Mouse (Mus musculus): Measurements from ENCODE around the gene Gcnt2. TPM values are rescaled to one million over a fixed set of nuclear protein-coding genes. Genes with fewer than 3 reads are reported as not detected.

Gene Gcnt2
- polyA plus RNA-seq, 2 experiments = 0.51 to 1.2 TPM

- DNase-seq (ENCODE audit: low read depth in 3 of 3, low spot score in 3 of 3) (no peak), ATAC-seq (ENCODE audit: insufficient read depth) (no peak)
- H3K36me3 ChIP-seq (replicated peaks; ENCODE audit: control insufficient read depth, insufficient read depth, low read depth) = peaks cover 93% of the 10 kb centered on the region
Observed at GRCm38 (mm10) chr13:41008946-41009345, 149.4 kb downstream of the Gcnt2 start.

More at GRCm38 (mm10) chr13:41008946-41009345, 149.4 kb downstream of the Gcnt2 start:
- TF ChIP-seq CTCF (IDR thresholded peaks at IDR 0.05; ENCODE audit: low read depth) (peak; percentile 47), EP300 (IDR thresholded peaks at IDR 0.05; ENCODE audit: low read depth) (no peak)
- no peak overlapping the region for H3K9ac ChIP-seq (replicated peaks)
- peaks cover 0 to 7% of the 10 kb centered on the region in 2 experiments; a peak in 2 of 4 replicates for H3K4me1 ChIP-seq (replicated peaks; ENCODE audit: control insufficient read depth in 2 of 2, insufficient read depth in 2 of 2, low read length in 1 of 2)
- 82% methylated on average over 8 of the region's 8 CpGs for WGBS (ENCODE audit: insufficient replicate concordance)
- H3K27ac ChIP-seq = no peak overlapping the region
- H3K4me2 ChIP-seq (ENCODE audit: low read depth) = no peak overlapping the region
- no peaks in the 10 kb centered on the region for H3K9me3 ChIP-seq (ENCODE audit: control insufficient read depth, low read length)
- no peaks in the 10 kb centered on the region for H3K27me3 ChIP-seq (ENCODE audit: control insufficient read depth, insufficient read depth, low read length)
- H3K4me3 ChIP-seq (ENCODE audit: insufficient read depth in 1 of 2, low read depth in 2 of 2, low read length in 2 of 2) = no peak overlapping the region

Small RNAs within 50 kb of the gene (microRNA-seq; reads per million reads assigned to microRNA genes)
- gene Mir5124a = not detected

Other genes starting within 250 kb of the Gcnt2 start
- 0.02 and 0.04 TPM in 2 replicates for gene Tfap2a, start 121.4 kb upstream of the Gcnt2 start, polyA plus RNA-seq (2012; rRNA removed)
- gene Tfap2a, start 121.4 kb upstream of the Gcnt2 start, polyA plus RNA-seq (2014; fragmentation: Nextera tagmentation; extraction: Ambion mirVana) = not detected in 2 replicates
- gene Pak1ip1, start 141.3 kb downstream of the Gcnt2 start, polyA plus RNA-seq (2012; rRNA removed) = 32.5 and 51.0 TPM in 2 replicates
- gene Pak1ip1, start 141.3 kb downstream of the Gcnt2 start, polyA plus RNA-seq (2014; fragmentation: Nextera tagmentation; extraction: Ambion mirVana) = 60.0 and 65.4 TPM in 2 replicates
- gene Tmem14c, start 156.5 kb downstream of the Gcnt2 start, polyA plus RNA-seq (2012; rRNA removed) = 335 and 364 TPM in 2 replicates
- 866 and 947 TPM in 2 replicates for gene Tmem14c, start 156.5 kb downstream of the Gcnt2 start, polyA plus RNA-seq (2014; fragmentation: Nextera tagmentation; extraction: Ambion mirVana)
- 0.03 and 0.09 TPM in 2 replicates for gene Mak, start 220.0 kb downstream of the Gcnt2 start, polyA plus RNA-seq (2012; rRNA removed)
- 0.11 and 0.27 TPM in 2 replicates for gene Mak, start 220.0 kb downstream of the Gcnt2 start, polyA plus RNA-seq (2014; fragmentation: Nextera tagmentation; extraction: Ambion mirVana)